Mouse (Mus musculus): ENCODE measurements around the gene Prkch.

The Prkch gene

DNA sequence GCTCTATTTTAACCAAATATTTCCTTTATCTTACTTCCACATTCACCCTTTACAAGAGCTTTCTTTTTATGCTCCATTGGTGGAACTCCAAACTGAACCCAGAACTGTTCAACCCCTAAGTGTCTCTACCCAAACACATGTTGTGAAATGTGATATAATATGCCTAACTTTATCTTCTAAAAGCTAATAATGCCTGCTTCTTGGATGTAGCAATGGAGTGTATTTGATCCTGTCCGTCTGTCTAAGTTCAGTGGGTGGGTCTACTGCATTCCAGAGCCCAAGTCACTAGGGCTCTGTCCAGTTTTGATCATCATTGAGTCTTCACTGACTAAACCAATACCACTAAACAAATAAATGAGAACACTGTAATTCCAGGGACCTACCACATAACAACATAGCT lies 240.2 kb downstream of the Prkch start:
- no peak for DNase-seq (ENCODE audit: low read depth, low spot score)
